Mouse (Mus musculus): Measurements from ENCODE around the gene Zbtb48. TPM values are rescaled to one million over a fixed set of nuclear protein-coding genes. Genes with fewer than 3 reads are reported as not detected.
A peak's percentile ranks its signal among the peaks of the same experiment; 100 is the strongest.

The Zbtb48 gene
- polyA plus RNA-seq, 1 experiment, result 13.6 TPM

GRCm38 (mm10) chr4:152028456-152028855 is 985 bp upstream of the Zbtb48 start:
- Histone ChIP-seq H3K27me3 (ENCODE audit: control insufficient read depth, insufficient read depth, low read length) (no peaks in the 10 kb centered on the region), H3K4me1 (ENCODE audit: control insufficient read depth, insufficient read depth, insufficient read length, low read length) (peaks cover 26% of the 10 kb centered on the region), H3K27ac (ENCODE audit: insufficient read depth, low read depth, low read length) (no peak overlapping the region), H3K4me3 (ENCODE audit: low read depth, low read length) (no peak overlapping the region), H3K36me3 (ENCODE audit: control insufficient read depth, insufficient read depth, low read length) (no peaks in the 10 kb centered on the region; the same call in 1 of the 2 replicates)
- no peak for TF ChIP-seq POLR2A (IDR thresholded peaks at IDR 0.05; ENCODE audit: low read depth, low read length)
- TF ChIP-seq CTCF (IDR thresholded peaks at IDR 0.05; ENCODE audit: extremely low read depth, insufficient read length, insufficient replicate concordance, low read depth, low read length), result no peak
- 67% methylated on average over 15 of the region's 15 CpGs for WGBS

DNA sequence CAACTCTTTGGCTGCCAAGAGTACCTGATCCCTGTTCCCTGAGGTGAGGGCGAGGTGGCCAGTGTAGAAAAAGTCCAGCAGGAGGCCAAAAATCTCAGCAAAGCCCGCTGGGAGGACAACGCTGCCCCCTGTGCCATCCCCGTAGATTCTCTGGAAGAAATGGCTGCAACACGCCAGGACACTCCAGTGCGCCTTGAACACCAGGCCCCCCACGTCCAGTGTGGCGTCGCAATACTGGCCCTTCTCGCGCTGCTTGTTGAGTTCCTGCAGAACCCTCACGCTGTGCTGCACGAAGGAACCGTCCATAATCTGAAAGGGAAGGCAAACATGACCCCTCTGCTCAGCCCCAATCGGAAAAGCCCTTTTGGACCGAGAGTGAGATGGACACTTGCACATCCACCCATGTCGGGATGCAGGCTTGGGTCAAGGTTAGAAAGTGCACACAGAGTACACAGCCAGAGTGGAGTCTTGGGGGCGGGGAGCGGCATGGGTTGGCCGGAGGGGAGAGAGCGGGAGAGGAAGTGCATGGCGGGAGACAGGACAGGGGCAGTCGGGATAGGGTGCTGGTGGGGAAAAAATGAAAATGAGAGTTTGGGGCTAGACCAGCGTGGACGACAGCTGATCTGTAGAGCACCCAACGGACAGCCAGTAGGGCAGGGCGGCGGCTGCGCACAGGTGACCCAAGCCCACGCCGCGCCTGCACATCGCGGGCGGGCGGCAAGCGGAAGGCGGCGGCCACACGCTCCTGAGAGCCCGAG is 541 bp downstream of the Zbtb48 start:
- Histone ChIP-seq H3K27ac (ENCODE audit: insufficient read depth, low read depth, low read length) (peak overlapping the region; percentile 31; the same call in 1 of the 2 replicates), H3K36me3 (ENCODE audit: control insufficient read depth, insufficient read depth, low read length) (peaks cover 2% of the 10 kb centered on the region; the same call in 1 of the 2 replicates), H3K4me3 (ENCODE audit: low read depth, low read length) (peak overlapping the region; percentile 89), H3K4me1 (ENCODE audit: control insufficient read depth, insufficient read depth, insufficient read length, low read length) (peaks cover 20% of the 10 kb centered on the region), H3K27me3 (ENCODE audit: control insufficient read depth, insufficient read depth, low read length) (no peaks in the 10 kb centered on the region)
- 1% methylated on average over 41 of the region's 41 CpGs for WGBS
- TF ChIP-seq POLR2A (IDR thresholded peaks at IDR 0.05; ENCODE audit: low read depth, low read length) (no peak), CTCF (IDR thresholded peaks at IDR 0.05; ENCODE audit: extremely low read depth, insufficient read length, insufficient replicate concordance, low read depth, low read length) (no peak)

- H3K36me3 ChIP-seq (ENCODE audit: control insufficient read depth, insufficient read depth, low read length), result peaks cover 20% of the 10 kb centered on the region
- no peaks in the 10 kb centered on the region for H3K27me3 ChIP-seq (ENCODE audit: control insufficient read depth, insufficient read depth, low read length)
- WGBS, result 86% methylated on average over 11 of the region's 11 CpGs
- no peak overlapping the region for H3K27ac ChIP-seq (ENCODE audit: insufficient read depth, low read depth, low read length)
- H3K4me3 ChIP-seq (ENCODE audit: low read depth, low read length), result no peak overlapping the region
- no peak for TF ChIP-seq POLR2A (IDR thresholded peaks at IDR 0.05; ENCODE audit: low read depth, low read length)
- peaks cover 20% of the 10 kb centered on the region for H3K4me1 ChIP-seq (ENCODE audit: control insufficient read depth, insufficient read depth, insufficient read length, low read length)
Observed at GRCm38 (mm10) chr4:152024525-152024924, 2.9 kb downstream of the Zbtb48 start.

DNA sequence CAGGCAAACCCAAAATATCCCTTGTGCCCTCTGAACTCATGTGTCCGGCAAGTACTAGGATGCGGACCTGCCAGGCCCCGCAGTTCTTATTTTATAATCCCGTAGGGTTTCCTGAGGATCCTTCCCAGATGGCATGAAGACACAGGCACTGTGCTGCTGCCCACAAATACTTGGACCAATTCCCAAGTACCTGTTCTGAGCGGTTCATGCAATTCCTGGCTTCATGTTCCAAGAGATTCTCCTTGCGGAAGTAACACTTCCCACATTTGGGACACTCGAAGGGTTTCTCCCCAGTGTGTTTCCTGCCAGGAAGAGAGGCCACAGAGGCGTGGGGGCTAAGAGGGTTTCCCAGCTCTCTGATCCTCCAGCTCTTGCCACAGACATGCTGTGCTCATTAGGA is 5.0 kb downstream of the Zbtb48 start:
- TF ChIP-seq POLR2A (IDR thresholded peaks at IDR 0.05; ENCODE audit: low read depth, low read length) (no peak), CTCF (IDR thresholded peaks at IDR 0.05; ENCODE audit: extremely low read depth, insufficient read length, insufficient replicate concordance, low read depth, low read length) (no peak)
- Histone ChIP-seq H3K36me3 (ENCODE audit: control insufficient read depth, insufficient read depth, low read length) (peaks cover 28% of the 10 kb centered on the region), H3K27ac (ENCODE audit: insufficient read depth, low read depth, low read length) (no peak overlapping the region), H3K4me1 (ENCODE audit: control insufficient read depth, insufficient read depth, insufficient read length, low read length) (peaks cover 14% of the 10 kb centered on the region), H3K4me3 (ENCODE audit: low read depth, low read length) (no peak overlapping the region), H3K27me3 (ENCODE audit: control insufficient read depth, insufficient read depth, low read length) (no peaks in the 10 kb centered on the region)
- WGBS, result 84% methylated on average over 8 of the region's 8 CpGs

DNA sequence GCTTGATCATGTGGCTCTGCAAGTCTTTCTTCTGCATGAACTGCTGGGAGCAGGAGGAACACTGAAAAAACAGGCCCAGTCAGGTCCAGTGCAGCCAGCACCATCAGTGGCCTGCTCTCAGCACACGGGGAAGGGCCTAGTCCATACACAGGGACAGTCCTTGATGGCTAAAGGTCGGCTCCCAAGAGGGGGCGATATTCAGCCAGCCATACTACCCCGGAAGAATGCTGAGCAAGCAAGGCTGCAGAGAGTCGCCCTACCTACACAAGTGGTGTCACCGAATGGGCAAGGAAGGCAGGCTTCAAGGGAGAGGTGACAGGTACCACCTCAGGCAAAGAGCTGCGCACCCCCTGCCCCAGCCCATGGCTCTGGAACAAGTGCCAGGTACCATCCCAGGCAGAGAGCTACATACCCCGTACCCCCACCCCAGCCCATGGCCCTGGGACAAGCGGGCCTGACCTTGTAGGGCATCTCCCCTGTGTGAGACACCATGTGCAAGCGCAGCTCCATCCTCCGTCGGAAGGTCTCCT is 5.8 kb downstream of the Zbtb48 start:
- Histone ChIP-seq H3K27me3 (ENCODE audit: control insufficient read depth, insufficient read depth, low read length) (no peaks in the 10 kb centered on the region), H3K36me3 (ENCODE audit: control insufficient read depth, insufficient read depth, low read length) (peaks cover 28% of the 10 kb centered on the region), H3K4me1 (ENCODE audit: control insufficient read depth, insufficient read depth, insufficient read length, low read length) (peaks cover 10% of the 10 kb centered on the region), H3K27ac (ENCODE audit: insufficient read depth, low read depth, low read length) (no peak overlapping the region), H3K4me3 (ENCODE audit: low read depth, low read length) (no peak overlapping the region)
- WGBS, result 78% methylated on average over 12 of the region's 12 CpGs
- TF ChIP-seq CTCF (IDR thresholded peaks at IDR 0.05; ENCODE audit: extremely low read depth, insufficient read length, insufficient replicate concordance, low read depth, low read length), result no peak
- no peak for TF ChIP-seq POLR2A (IDR thresholded peaks at IDR 0.05; ENCODE audit: low read depth, low read length)

- peaks cover 37% of the 10 kb centered on the region for H3K36me3 ChIP-seq (ENCODE audit: control insufficient read depth, insufficient read depth, low read length)
- no peaks in the 10 kb centered on the region for H3K4me1 ChIP-seq (ENCODE audit: control insufficient read depth, insufficient read depth, insufficient read length, low read length)
- no peak overlapping the region for H3K4me3 ChIP-seq (ENCODE audit: low read depth, low read length)
- no peaks in the 10 kb centered on the region for H3K27me3 ChIP-seq (ENCODE audit: control insufficient read depth, insufficient read depth, low read length)
- no peak for TF ChIP-seq POLR2A (IDR thresholded peaks at IDR 0.05; ENCODE audit: low read depth, low read length)
- no peak overlapping the region for H3K27ac ChIP-seq (ENCODE audit: insufficient read depth, low read depth, low read length)
- WGBS, result 91% methylated on average over 21 of the region's 21 CpGs
Observed at GRCm38 (mm10) chr4:152020024-152020423, 7.4 kb downstream of the Zbtb48 start.

- H3K27ac ChIP-seq (ENCODE audit: insufficient read depth, low read depth, low read length), result no peak overlapping the region
- H3K4me1 ChIP-seq (ENCODE audit: control insufficient read depth, insufficient read depth, insufficient read length, low read length), result no peaks in the 10 kb centered on the region
- no peak overlapping the region for H3K4me3 ChIP-seq (ENCODE audit: low read depth, low read length)
- 86% methylated on average over 6 of the region's 6 CpGs for WGBS
- TF ChIP-seq POLR2A (IDR thresholded peaks at IDR 0.05; ENCODE audit: low read depth, low read length) (no peak), CTCF (IDR thresholded peaks at IDR 0.05; ENCODE audit: extremely low read depth, insufficient read length, insufficient replicate concordance, low read depth, low read length) (no peak)
- peaks cover 37% of the 10 kb centered on the region for H3K36me3 ChIP-seq (ENCODE audit: control insufficient read depth, insufficient read depth, low read length)
- H3K27me3 ChIP-seq (ENCODE audit: control insufficient read depth, insufficient read depth, low read length), result no peaks in the 10 kb centered on the region
Observed at GRCm38 (mm10) chr4:152019073-152019472, 8.4 kb downstream of the Zbtb48 start.

Measured in small intestine, adult 2 months (tissue).